Mouse (Mus musculus) v-Abl transformed pro-B cells (cell line): ENCODE measurements around the gene Stra6l.

Experiments
- in situ Hi-C, 2 experiments: fragments of 400-800 bp; cut with MboI; formaldehyde crosslinking; loops; one replicate each; pipeline ENCODE4 v1.15.1; 2025; ENCODE audit not compliant: unreplicated experiment in 2 of 2

Stra6l gene

DNA sequence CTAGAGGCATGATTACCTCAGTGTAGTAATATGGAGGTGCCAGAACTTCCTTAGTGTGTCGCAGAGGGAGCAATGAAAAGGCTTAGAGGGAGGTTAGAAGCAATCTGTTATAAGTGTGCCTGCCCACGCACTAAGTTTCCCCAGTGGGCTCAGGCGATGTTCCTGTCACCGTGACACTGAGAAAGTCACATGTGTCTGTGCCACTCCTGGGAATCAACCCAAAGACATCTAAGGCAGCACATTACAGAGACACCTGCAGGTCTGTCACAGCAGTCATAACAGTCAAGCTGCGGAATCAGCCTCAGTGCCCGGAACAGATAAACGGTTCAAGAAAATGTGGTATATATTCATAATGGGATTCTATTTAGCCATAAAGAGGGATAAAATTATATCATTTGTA lies 16.5 kb upstream of the Stra6l start:
- in situ Hi-C loops = no loop called here

DNA sequence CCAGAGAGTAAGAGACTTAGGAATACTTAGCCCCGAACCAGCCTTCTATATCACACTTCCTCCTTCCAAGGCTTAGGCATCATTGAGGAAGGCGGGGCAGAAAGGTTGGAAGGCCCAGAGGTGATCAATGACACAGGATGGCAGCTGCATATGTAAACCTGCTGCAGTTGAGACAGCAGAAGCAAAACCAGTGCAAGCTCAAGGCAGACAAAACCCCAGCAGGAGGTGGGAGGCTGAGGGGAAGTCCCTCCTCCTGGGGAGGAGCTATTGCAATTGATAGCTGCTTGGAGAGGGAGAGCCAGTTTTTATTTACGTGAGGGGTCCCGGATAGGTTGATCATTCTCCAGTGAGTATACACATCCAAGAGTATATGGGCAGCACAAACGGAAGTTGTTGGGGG lies 15.0 kb upstream of the Stra6l start:
- in situ Hi-C loops = no loop called here

DNA sequence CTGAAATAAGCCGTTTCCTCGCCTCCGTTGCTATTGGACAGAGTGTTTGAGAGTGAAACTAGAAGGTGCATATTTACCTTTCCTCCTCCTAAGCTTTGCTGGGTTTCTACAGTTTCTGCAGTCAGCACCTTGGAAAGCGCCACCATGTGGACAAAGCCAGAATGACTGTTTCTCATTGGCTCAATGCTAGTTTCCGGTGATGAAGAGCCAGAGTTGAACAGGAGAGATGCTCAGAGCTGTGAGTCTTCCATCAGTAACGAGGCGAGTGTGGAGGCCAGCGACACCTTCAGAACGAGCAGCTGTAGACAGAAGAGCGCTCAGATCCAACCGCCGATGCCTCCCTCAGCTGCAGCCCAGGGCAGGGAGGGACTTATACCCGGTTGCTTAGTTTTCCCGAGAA lies 4.1 kb upstream of the Stra6l start:
- in situ Hi-C loops = no loop called here

DNA sequence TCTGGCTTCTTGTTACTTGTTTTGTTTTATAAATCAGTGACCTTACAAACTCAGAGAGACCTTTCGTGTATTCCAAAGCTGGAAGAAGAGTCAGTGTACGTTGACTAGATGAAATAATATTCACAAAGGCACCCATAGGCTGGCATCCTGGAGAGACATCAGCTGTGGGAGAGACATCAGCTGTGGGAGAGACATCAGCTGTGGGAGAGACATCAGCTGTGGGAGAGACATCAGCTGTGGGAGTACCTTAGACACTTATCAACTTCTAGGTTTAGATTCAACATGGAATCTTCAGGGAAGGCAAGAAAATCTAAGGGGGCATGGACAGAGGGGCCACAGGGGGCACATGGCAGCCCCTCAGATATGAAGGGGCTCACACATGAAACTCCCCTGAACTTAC lies 2.2 kb upstream of the Stra6l start:
- in situ Hi-C loops = no loop called here

DNA sequence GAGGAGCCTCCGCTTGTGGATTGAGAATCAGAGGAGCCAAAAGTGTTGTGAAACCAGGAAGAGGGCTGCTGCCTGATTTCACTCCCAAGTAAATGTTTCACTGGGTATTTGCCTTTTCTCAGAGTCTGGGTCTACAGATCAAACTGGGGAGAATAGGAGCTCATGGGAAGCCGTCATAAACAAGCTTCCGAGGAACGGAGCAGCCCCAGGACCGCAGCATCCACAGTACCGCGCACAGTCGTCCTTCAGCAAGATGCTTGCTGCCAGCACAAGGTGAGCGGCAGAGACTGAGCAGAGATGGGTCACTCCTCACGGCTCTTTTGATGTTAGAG lies 327 bp downstream of the Stra6l start:
- in situ Hi-C loops = no loop called here

DNA sequence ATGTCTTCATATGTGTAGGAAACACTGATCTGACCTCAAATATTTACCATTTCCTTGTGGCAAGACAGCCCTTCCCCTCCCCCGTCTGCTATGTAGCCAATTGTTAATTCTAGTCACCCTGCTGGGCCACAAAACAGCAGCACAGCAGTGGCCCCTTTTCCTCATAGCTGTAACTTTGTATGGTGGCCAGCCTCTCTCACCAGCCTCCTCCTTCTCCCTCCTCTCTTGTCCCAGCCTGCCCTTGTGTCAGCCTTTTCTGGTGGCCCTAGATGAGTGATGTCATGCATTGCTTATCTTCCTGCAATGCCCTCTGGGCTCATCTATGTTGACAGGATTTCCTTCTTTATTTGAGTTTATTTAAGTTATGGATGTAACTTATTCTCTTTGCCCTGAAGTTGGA lies 955 bp downstream of the Stra6l start:
- in situ Hi-C loops = no loop called here

DNA sequence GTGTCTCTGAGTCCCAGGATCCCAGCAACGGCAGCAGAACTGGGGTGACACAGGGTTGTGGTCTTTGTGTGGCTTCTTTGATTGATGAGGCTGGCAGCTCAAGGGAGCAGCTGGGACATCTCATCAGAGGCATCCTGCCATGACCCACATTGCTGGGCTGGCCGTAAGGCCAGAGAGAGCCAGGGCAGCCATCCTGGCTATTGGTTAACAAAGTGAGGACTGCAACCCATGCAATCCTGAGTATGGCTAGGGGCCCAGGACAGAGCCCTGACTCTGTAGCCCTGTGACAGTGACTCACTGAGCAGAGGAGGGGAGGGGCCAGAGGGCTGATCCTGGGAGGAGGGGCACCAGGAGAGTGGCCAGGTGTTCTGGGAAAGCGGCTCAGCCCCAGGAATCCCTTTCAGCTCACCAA lies 3.2 kb downstream of the Stra6l start:
- in situ Hi-C loops = loop anchor here (10.0 kb wide), 4 partner anchors 237 to 837 kb away; partner anchors contain the start of genes Polr1e (in 1 of the 2) and Zbtb5 (in 1 of the 2)

DNA sequence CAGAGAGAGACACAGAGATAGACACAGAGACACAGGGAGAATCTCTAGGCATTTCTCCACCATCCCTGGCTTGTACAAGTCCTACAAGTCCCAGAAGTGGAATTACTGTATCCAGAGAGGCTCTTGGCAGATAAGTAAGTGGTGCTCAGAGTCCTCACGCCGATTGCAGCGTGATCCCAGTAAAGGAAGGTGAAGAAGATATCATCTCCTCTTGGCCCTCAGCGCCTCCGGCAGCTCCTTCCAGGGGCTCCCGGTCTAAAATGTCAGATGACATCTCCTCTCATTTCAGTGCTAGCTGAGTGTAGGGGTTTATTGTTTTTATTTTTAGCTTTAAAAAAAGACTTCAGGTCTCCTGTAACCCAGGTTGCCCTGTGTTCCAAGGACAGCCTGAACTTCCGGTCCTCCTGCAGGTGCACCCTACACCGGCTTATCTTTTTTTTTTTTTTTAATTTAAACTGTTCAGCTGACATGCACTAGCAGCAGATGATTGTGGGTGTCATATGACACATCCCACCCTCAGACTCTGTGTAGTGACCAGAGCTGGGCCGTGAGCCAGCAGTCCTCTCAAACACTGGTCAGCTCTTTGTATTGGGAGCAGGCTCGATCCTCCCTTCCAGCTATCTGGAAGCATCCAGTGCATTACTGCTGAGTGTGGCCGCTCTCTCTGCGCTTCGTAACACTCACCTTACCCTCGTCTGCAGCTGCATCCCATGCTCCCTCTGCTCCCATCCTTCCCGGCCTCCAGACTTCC lies 5.2 kb downstream of the Stra6l start:
- in situ Hi-C loops = loop anchor here (10.0 kb wide), 4 partner anchors 239 to 839 kb away; partner anchors contain the start of genes Polr1e (in 1 of the 2) and Zbtb5 (in 1 of the 2)

DNA sequence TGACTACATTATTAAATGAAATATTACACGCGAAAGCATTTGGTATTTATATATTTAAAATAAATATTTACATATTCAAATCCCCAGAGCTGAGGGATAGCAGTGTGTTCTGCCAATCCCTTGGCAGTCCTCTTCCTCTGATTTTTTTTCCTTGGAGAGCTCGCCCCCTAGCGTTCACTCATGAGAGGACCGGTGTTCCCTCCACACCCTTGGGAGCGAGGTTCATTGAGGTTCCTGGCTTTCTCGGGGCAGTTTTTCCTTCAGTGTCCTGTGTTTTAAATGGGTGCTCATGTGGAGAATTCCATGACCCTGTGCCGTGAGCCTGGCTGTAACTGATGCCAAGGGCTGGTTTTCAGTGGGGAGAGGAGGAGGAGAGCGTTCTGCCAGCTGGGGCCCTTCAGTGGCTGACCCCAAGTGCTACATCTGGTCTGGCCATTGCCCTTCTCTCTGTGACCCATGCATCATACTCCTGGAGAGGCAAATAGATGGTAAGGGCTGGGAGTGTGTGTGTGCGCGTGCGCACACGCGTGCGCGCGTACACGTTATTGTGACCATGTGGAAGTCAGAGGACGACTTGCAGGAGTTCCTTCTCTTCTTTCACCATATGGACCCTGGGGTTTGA lies 7.5 kb downstream of the Stra6l start:
- in situ Hi-C loops = loop anchor here (10.0 kb wide), 4 partner anchors 241 to 841 kb away; partner anchors contain the start of genes Polr1e (in 1 of the 2) and Zbtb5 (in 1 of the 2)

DNA sequence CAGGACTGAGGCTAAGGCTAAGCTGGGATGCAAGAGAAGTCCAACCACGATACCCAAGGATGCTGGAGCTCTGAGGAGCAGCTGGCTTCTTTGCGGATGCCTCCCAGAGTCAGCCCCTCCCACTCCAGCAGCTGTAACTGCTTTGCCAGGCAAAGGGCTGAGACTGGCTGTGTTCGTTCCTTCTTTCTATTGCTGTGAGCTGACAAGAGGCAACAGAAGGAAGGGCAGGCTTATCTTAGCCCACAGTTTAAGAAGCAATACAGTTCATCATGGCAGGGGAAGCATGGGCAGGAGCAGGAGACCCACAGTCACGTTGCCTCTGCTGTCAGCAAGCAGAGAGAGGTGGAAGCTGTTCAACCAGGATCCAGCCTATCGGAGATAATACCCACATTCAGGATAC lies 12.7 kb downstream of the Stra6l start:
- in situ Hi-C loops = no loop called here

DNA sequence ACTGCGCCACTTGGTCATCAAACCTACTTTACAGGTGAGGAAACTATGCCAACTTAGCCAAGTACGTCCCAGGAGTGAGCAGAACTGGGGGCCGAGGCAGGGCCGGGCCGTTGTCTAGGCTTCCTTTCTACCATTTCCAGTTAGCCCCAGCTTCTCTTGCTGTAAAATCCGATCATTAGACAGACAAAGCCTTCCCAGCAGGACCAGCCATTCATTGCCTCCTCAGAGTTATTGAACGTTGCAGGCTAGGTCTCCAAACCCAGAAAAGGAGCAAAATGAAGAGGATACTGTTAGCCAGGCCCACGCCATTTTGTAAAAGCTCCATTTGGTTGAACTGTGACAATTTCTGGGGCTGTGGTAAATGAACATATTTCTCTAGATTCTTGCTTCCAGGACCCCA lies 19.0 kb downstream of the Stra6l start:
- in situ Hi-C loops = no loop called here

DNA sequence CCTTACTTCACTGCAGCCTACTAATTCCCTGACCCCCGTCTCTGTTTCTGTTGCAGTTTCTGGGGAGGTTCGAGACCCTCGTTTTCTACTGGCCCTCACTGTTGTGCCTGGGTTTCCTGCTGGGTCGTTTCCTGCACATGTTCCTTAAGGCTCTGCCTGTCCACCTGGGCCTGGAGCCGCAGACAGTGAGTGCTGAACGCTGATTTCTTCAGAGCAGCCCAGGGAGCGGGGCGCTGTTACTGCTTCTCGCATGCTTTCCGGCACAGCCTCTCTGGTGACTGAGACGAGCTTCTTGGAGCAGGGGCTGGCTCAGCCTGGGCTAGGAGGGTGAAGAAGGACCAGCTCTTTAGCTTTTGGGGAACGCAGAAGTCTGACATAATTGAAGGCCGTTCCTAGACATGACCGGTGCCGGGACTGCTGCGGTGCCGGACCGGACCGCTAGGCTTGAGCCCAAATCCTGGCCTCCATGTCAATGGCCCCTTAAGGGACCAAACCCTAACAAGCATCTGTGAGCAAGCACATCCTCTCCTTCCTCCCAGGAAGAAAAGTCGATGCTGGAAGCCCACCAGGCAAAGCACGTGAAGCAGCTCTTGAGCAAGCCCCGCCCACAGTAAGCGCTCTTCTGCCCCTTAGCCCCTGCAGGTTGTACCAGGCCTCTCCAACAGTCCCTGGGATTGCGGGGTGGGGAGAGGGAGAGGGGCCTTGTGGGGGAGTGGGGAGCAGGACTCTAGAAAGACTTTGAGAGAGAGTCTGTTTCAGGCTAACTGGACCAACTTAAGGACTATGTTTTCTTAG lies 20.8 kb downstream of the Stra6l start:
- in situ Hi-C loops = no loop called here

DNA sequence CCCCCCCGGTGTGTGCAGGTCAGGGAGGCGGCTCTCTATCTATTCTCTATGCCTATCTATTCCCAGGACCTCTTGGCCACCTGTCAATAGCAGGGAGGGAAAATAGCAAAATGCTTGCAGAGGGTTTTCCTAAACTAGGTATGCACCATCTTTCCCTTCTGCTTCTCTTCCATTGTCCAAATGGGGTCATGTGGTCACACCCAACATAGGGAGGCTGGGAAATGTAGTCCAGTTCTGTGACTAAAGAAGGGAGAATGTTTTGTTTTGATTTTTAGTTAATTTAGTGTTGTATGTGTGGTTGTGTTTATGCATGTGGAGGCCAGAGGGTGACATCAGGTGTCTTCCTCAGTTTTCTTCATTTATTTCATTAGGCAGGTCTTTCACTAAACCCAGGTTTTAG lies 23.7 kb downstream of the Stra6l start:
- in situ Hi-C loops = no loop called here

DNA sequence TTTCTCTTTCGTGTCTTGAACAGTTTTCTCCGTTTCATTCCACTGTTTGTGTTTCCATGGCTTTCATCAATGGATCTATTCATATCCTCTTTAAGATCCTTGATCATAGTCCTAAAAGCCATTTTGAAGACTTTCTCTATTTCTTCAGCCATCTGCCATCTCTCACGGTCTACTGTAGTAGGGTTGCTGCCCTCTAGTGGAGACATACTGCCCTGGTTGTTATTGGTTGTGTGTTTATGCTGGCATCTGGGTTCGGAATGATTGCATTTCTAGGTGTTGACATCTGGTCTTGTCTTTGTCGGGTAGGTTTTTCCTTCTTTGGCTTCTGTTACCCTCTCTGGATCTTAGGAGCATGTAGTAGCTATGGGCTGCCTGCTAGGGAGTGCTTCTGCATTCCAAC lies 30.5 kb downstream of the Stra6l start:
- in situ Hi-C loops = no loop called here

DNA sequence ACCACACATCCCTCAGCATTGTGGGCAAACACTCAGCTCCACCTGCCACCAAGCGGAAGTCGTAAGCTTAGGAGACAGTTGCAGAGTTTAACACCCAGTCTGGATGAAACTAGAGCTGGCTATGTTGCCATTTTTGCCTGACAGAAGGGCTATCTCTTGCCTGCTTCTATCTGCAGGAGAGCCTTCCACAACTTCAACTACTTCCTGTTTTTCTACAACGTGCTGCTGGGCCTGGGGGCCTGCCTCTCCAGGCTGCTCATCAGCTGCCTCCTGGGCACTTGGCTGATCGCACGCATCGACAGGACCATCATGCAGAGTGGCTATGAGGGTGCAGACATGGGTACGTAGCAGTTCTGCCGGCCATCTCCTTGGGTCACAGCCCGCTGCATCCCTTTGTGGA lies 34.1 kb downstream of the Stra6l start:
- in situ Hi-C loops = no loop called here

DNA sequence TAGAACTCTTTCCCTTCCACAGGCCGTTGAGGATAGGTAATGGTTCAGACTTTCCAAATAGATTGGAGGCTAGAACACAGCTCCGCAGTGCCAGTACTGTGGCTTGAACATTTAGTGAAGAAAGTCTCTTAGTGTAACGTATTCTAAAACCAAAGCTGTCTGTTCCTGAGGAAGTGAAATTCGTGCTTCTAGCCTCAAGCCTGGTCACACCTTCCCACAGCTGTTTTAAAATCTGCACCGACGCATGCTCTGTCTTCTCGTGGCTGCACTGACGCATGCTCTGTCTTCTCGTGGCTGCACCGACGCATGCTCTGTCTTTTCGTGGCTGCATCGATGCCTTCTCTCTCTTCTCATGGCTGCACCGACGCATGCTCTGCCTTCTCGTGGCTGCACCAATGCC lies 34.8 kb downstream of the Stra6l start:
- in situ Hi-C loops = no loop called here

DNA sequence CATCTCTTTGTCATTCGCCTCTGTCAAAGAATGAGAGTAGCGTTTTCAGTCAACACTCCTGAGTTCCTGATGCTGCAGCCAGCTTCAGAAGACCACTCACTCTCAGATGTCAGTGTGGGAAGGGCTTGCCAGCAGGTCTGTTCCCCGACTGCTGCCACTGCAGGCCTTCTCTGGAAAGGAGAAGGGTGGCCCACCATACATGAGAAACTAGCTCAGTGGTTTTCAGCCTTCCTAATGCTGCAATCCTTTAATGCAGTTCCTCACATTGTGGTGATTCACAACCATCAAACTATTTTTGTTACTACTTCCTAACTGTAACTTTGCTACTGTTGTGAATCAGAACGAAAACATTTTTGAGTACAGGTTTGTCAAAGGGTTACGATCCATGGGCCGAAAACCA lies 41.0 kb downstream of the Stra6l start:
- in situ Hi-C loops = no loop called here

DNA sequence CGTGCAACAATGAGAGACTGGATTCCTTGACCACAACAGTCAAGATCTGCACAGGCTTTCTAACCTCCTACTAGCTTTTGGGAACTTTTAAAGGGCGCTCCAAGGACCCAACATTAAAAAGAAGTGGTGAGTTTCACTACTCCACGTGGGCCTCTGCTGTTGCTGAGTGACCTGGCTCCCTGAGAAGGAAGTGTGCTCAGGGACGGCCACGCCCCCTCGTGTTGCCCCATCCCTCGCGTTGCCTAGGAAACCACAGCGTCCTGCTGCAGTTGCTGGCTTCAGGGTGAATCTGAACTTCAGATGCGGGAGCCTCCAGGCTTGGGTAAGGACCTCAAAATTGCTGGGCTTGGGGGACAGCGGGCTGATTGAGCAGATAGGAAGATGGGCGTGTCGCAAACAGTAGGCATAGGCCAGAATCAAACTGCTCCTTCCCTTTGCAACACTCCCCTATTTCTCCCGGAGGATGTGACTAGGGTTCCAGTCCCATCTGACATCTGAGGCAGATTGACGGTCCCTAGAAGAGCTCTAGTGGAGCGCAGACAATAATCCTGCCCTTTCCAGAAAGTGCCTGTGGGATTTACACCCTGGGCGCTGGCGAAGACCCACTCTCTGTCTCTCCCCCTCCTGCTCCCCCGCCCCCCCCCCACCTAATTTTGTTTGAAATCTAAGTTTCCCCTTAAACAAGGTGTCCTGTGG lies 41.8 kb downstream of the Stra6l start, which contains the start of gene Ccdc180:
Gene Ccdc180 (plus strand): TSS at position 238 of the 696 bp plus-strand sequence.
- in situ Hi-C loops = no loop called here

DNA sequence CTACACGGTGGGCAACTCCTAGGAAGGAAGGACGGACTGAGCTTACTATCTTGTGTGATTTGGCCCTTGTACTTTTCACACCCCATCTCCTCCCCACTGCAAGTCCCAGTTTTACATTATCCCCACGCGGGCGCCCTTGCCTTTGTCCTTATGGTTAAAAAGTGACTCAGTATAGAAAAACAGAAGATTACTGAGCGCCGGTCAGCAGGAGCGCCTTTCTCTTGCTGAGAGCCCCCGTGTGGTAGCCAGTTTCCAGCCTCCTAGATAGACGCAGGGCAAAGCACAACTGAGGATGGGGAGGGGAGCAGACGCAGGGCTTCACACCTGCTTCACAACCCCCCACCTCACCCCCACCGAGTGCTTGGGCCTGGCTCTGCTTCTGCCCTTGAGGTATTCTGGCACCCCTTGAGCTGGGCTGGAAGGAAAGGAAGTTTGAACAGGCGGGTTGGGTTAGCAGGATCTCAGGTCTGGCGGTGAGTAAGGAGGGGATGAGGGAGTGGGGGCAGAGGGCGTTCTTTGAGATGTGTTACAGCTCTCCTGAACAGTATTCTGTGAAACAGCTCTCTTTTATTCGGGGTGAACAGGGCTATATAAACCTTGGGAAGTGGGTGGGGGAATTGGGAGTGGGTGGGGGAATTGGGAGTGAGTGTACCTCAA lies 48.1 kb downstream of the Stra6l start:
- in situ Hi-C loops = no loop called here

DNA sequence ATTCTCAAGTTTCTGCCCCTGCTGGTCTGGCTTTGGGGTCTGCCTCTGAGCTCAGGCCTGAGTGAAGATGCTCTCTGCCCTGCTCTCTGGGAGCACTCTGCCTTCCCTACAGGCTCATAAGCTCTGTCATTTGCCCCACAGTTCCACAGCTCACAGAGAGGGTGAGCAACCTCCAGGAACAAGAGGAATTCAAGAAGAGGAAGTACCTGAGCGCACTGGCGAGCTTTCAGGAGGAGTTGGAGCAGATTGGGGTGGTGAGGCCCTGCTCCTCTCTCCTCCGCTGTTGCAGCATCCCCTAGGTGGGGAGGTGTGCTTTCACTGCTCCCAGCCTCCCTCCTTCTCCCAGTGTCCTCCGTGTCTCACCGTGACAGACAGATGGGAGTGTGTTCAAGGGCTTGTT lies 49.9 kb downstream of the Stra6l start:
- in situ Hi-C loops = no loop called here
